Mouse (Mus musculus): Measurements from ENCODE around the gene Fgd6. TPM values are rescaled to one million over a fixed set of nuclear protein-coding genes. Genes with fewer than 3 reads are reported as not detected.

The Fgd6 gene
- polyA plus RNA-seq, 1 experiment = 2.3 TPM

- peak; percentile 54 for DNase-seq
- 62% methylated on average over 10 of the region's 11 CpGs for WGBS
Observed at GRCm38 (mm10) chr10:94087367-94088077, 51.7 kb downstream of the Fgd6 start.

GRCm38 (mm10) chr10:94090032-94090431 is 54.2 kb downstream of the Fgd6 start:
- Histone ChIP-seq H3K27ac (ENCODE audit: insufficient read depth, low read depth, low read length) (no peak overlapping the region), H3K36me3 (ENCODE audit: control insufficient read depth, insufficient read depth, low read length) (no peaks in the 10 kb centered on the region), H3K4me1 (ENCODE audit: control insufficient read depth, insufficient read depth, low read length) (no peaks in the 10 kb centered on the region), H3K27me3 (replicated peaks; ENCODE audit: control insufficient read depth, insufficient read depth, low read length) (no peaks in the 10 kb centered on the region), H3K4me3 (ENCODE audit: insufficient read depth, low read depth, low read length) (no peak overlapping the region)
- no peak for TF ChIP-seq CTCF (conservative IDR thresholded peaks at IDR 0.05; ENCODE audit: insufficient read depth, insufficient read length, low read depth, low read length)
- TF ChIP-seq POLR2A (IDR thresholded peaks at IDR 0.05; ENCODE audit: low read depth, low read length) = no peak
- 88% methylated on average over 3 of the region's 3 CpGs for WGBS
- DNase-seq = no peak

More at GRCm38 (mm10) chr10:94087367-94088077, 51.7 kb downstream of the Fgd6 start:
- no peaks in the 10 kb centered on the region for H3K4me1 ChIP-seq (ENCODE audit: control insufficient read depth, insufficient read depth, low read length)
- H3K36me3 ChIP-seq (ENCODE audit: control insufficient read depth, insufficient read depth, low read length) = no peaks in the 10 kb centered on the region
- H3K27ac ChIP-seq (ENCODE audit: insufficient read depth, low read depth, low read length) = no peak overlapping the region
- TF ChIP-seq CTCF (conservative IDR thresholded peaks at IDR 0.05; ENCODE audit: insufficient read depth, insufficient read length, low read depth, low read length) (no peak), POLR2A (IDR thresholded peaks at IDR 0.05; ENCODE audit: low read depth, low read length) (no peak)
- no peaks in the 10 kb centered on the region for H3K27me3 ChIP-seq (replicated peaks; ENCODE audit: control insufficient read depth, insufficient read depth, low read length)
- H3K4me3 ChIP-seq (ENCODE audit: insufficient read depth, low read depth, low read length) = no peak overlapping the region

DNA sequence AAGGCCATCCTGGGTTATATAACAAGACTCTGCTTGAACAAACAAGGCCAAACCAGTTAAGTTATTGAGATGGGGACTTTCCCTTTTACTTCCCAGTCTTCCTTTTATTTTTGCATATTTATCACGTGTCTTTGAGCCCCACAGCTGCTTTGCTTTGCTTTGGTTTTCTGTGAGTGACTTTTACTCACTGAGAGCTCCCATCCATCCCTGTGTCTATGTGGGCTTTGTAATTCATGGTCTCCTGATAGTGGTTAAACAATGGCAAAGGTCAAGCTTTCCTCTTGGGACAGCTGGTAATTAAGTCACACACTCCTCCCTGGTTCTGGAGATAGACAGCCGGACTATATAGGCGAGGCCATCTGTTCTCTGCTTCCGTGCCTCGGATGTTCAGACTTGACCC is 57.7 kb downstream of the Fgd6 start:
- 70% methylated on average over 5 of the region's 5 CpGs for WGBS
- H3K27ac ChIP-seq (ENCODE audit: insufficient read depth, low read depth, low read length) = no peak overlapping the region

GRCm38 (mm10) chr10:94095743-94096465 is 60.1 kb downstream of the Fgd6 start:
- peak; percentile 19 for DNase-seq
- Histone ChIP-seq H3K4me1 (ENCODE audit: control insufficient read depth, insufficient read depth, low read length) (no peaks in the 10 kb centered on the region), H3K27me3 (replicated peaks; ENCODE audit: control insufficient read depth, insufficient read depth, low read length) (no peaks in the 10 kb centered on the region), H3K4me3 (ENCODE audit: insufficient read depth, low read depth, low read length) (no peak overlapping the region), H3K27ac (ENCODE audit: insufficient read depth, low read depth, low read length) (no peak overlapping the region), H3K36me3 (ENCODE audit: control insufficient read depth, insufficient read depth, low read length) (no peaks in the 10 kb centered on the region)
- 72% methylated on average over 17 of the region's 17 CpGs for WGBS
- no peak for TF ChIP-seq POLR2A (IDR thresholded peaks at IDR 0.05; ENCODE audit: low read depth, low read length)
- no peak for TF ChIP-seq CTCF (conservative IDR thresholded peaks at IDR 0.05; ENCODE audit: insufficient read depth, insufficient read length, low read depth, low read length)

More for the DNA sequence above, 57.7 kb downstream of the Fgd6 start:
- no peaks in the 10 kb centered on the region for H3K4me1 ChIP-seq (ENCODE audit: control insufficient read depth, insufficient read depth, low read length)
- TF ChIP-seq CTCF (conservative IDR thresholded peaks at IDR 0.05; ENCODE audit: insufficient read depth, insufficient read length, low read depth, low read length) = no peak
- no peak for TF ChIP-seq POLR2A (IDR thresholded peaks at IDR 0.05; ENCODE audit: low read depth, low read length)
- no peak for DNase-seq
- H3K4me3 ChIP-seq (ENCODE audit: insufficient read depth, low read depth, low read length) = no peak overlapping the region
- no peaks in the 10 kb centered on the region for H3K36me3 ChIP-seq (ENCODE audit: control insufficient read depth, insufficient read depth, low read length)
- H3K27me3 ChIP-seq (replicated peaks; ENCODE audit: control insufficient read depth, insufficient read depth, low read length) = no peaks in the 10 kb centered on the region

- H3K27me3 ChIP-seq (replicated peaks; ENCODE audit: control insufficient read depth, insufficient read depth, low read length) = no peaks in the 10 kb centered on the region
- no peaks in the 10 kb centered on the region for H3K36me3 ChIP-seq (ENCODE audit: control insufficient read depth, insufficient read depth, low read length)
- no peaks in the 10 kb centered on the region for H3K4me1 ChIP-seq (ENCODE audit: control insufficient read depth, insufficient read depth, low read length)
- no peak overlapping the region for H3K4me3 ChIP-seq (ENCODE audit: insufficient read depth, low read depth, low read length)
- H3K27ac ChIP-seq (ENCODE audit: insufficient read depth, low read depth, low read length) = no peak overlapping the region
- DNase-seq = no peak
- WGBS = 84% methylated on average over 3 of the region's 3 CpGs
- TF ChIP-seq POLR2A (IDR thresholded peaks at IDR 0.05; ENCODE audit: low read depth, low read length) = no peak
- TF ChIP-seq CTCF (conservative IDR thresholded peaks at IDR 0.05; ENCODE audit: insufficient read depth, insufficient read length, low read depth, low read length) = no peak
Observed at GRCm38 (mm10) chr10:94097081-94097845, 61.5 kb downstream of the Fgd6 start.

- no peak overlapping the region for H3K27ac ChIP-seq (ENCODE audit: insufficient read depth, low read depth, low read length)
- WGBS = 80% methylated on average over 3 of the region's 3 CpGs
- DNase-seq = no peak
Observed at GRCm38 (mm10) chr10:94098100-94098499, 62.3 kb downstream of the Fgd6 start.

More at GRCm38 (mm10) chr10:94098100-94098499, 62.3 kb downstream of the Fgd6 start:
- no peak overlapping the region for H3K4me3 ChIP-seq (ENCODE audit: insufficient read depth, low read depth, low read length)
- TF ChIP-seq POLR2A (IDR thresholded peaks at IDR 0.05; ENCODE audit: low read depth, low read length) (no peak), CTCF (conservative IDR thresholded peaks at IDR 0.05; ENCODE audit: insufficient read depth, insufficient read length, low read depth, low read length) (no peak; the same call in 1 of the 2 replicates)
- no peaks in the 10 kb centered on the region for H3K27me3 ChIP-seq (replicated peaks; ENCODE audit: control insufficient read depth, insufficient read depth, low read length)
- no peaks in the 10 kb centered on the region for H3K4me1 ChIP-seq (ENCODE audit: control insufficient read depth, insufficient read depth, low read length)
- H3K36me3 ChIP-seq (ENCODE audit: control insufficient read depth, insufficient read depth, low read length) = no peaks in the 10 kb centered on the region
